Comparison of ENCODE assay signal across 16 mouse cellular contexts in the genomic region with DNA sequence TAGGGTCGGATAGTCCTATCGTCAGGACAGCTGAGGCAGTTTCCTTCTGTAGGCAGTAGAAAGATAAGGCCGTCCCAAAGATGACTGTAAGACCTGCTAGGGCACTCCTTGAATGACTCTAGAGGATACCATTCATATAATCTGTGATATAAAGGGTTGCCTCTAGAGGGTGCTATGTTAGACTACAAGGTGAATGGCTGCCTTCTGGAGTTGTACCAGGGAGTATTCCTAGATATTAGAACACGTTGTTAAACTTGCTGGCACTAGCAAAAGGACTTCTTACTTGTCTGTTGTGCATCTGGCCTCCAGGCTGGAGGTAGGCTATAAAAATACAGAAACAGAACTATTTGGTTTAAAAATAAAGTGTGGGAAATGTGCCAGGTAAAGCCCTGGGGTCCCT.
DNase-seq lines count a peak whose midpoint lies in the region; ATAC-seq and TF ChIP-seq lines count a peak whose summit lies in the region.
"Had no signal": no experiment of that assay in that cellular context is flagged by ENCODE, and none has a peak within 500 bp of the region (broad histone marks: within the 10 kb centered on the region; RNA-seq: fewer than 3 reads in every experiment).

No protein-coding gene starts in this region.

- TF ChIP-seq POLR2A in MEL (IDR thresholded peaks at IDR 0.05; ENCODE audit: control insufficient read depth in 1 of 2, insufficient read depth in 1 of 2, low read depth in 1 of 2, low read length in 2 of 2, poor library complexity in 1 of 2) = no peak

- no peak for DNase-seq in gastrocnemius, adult 2 months
- no peak for DNase-seq in gastrocnemius, adult 18-20 months (ENCODE audit: low spot score)
- no peak for DNase-seq in liver, postnatal 0 days
- peak; percentile 57 for DNase-seq in MEL (ENCODE audit: low read depth, low spot score)
- DNase-seq in forebrain, embryonic 11.5 days (ENCODE audit: low spot score) = no peak
- no peak for DNase-seq in heart, adult 11 months
- DNase-seq: adrenal gland, postnatal 14 days; kidney, adult 8-10 months; left cerebral cortex, postnatal 4 days; lung, postnatal 14 days; midbrain, embryonic 14.5 days had no signal

- TF ChIP-seq CTCF in gastrocnemius, adult 2 months (IDR thresholded peaks at IDR 0.05) = peak; percentile 48
- peak; percentile 35 for TF ChIP-seq CTCF in liver, postnatal 0 days (IDR thresholded peaks at IDR 0.05; ENCODE audit: low read depth)
- TF ChIP-seq CTCF in MEL (IDR thresholded peaks at IDR 0.05 in 2 of 3, conservative IDR thresholded peaks at IDR 0.05 in 1 of 3; ENCODE audit: control insufficient read depth in 1 of 3, insufficient read depth in 1 of 3, low read depth in 2 of 3, low read length in 3 of 3, poor library complexity in 1 of 3, severe bottlenecking in 1 of 3) = peak in 2 of 3 experiments; percentile 51 to 60; a peak in 4 of 6 replicates

- H3K4me3 ChIP-seq in gastrocnemius, adult 2 months = no peak overlapping the region
- H3K4me3 ChIP-seq in liver, postnatal 0 days (ENCODE audit: low read depth, low read length) = no peak overlapping the region
- no peak overlapping the region for H3K4me3 ChIP-seq in liver, embryonic 12.5 days
- H3K4me3 ChIP-seq in MEL (ENCODE audit: control insufficient read depth in 1 of 2, insufficient read depth in 1 of 2, low read depth in 2 of 2, low read length in 2 of 2) = no peak overlapping the region
- H3K4me3 ChIP-seq in forebrain, embryonic 11.5 days (ENCODE audit: low read depth, low read length) = no peak overlapping the region
- H3K4me3 ChIP-seq: heart, embryonic 13.5 days; hindbrain, embryonic 12.5 days; neural tube, embryonic 12.5 days had no signal

- TF ChIP-seq RAD21 in MEL (IDR thresholded peaks at IDR 0.05; ENCODE audit: low read depth, low read length) = peak; percentile 6; the same call in 1 of the 2 replicates

- no peak for TF ChIP-seq EP300 in liver, postnatal 0 days (IDR thresholded peaks at IDR 0.05; ENCODE audit: low read depth)
- no peak for TF ChIP-seq EP300 in MEL (IDR thresholded peaks at IDR 0.05; ENCODE audit: low read depth in 1 of 2, low read length in 2 of 2)

- no peak overlapping the region for H3K4me2 ChIP-seq in liver, postnatal 0 days (ENCODE audit: low read depth, low read length)
- no peak overlapping the region for H3K4me2 ChIP-seq in liver, embryonic 12.5 days
- no peak overlapping the region for H3K4me2 ChIP-seq in forebrain, embryonic 11.5 days (ENCODE audit: low read depth, low read length, severe bottlenecking)
- H3K4me2 ChIP-seq: heart, embryonic 13.5 days; hindbrain, embryonic 12.5 days; neural tube, embryonic 12.5 days had no signal

- no peaks in the 10 kb centered on the region for H3K79me2 ChIP-seq in MEL (ENCODE audit: control insufficient read depth, insufficient read depth, low read length, poor library complexity)

- no peak for ATAC-seq in liver, postnatal 0 days
- no peak for ATAC-seq in liver, embryonic 12.5 days
- peak; percentile 64 for ATAC-seq in megakaryocyte-erythroid progenitor cell, adult 5-6 weeks (replicated peaks; ENCODE audit: low FRiP score, low TSS enrichment, poor library complexity, severe bottlenecking)
- no peak for ATAC-seq in forebrain, embryonic 11.5 days (replicated peaks; ENCODE audit: low FRiP score)

- no peak overlapping the region for H3K27ac ChIP-seq in gastrocnemius, adult 2 months
- no peak overlapping the region for H3K27ac ChIP-seq in liver, postnatal 0 days (ENCODE audit: low read depth)
- H3K27ac ChIP-seq in liver, embryonic 12.5 days = no peak overlapping the region
- no peak overlapping the region for H3K27ac ChIP-seq in MEL (ENCODE audit: control insufficient read depth, low read depth, low read length)
- no peak overlapping the region for H3K27ac ChIP-seq in forebrain, embryonic 11.5 days (ENCODE audit: low read depth, low read length)
- H3K27ac ChIP-seq: heart, embryonic 13.5 days; hindbrain, embryonic 12.5 days; neural tube, embryonic 12.5 days had no signal

- H3K9ac ChIP-seq in liver, postnatal 0 days (replicated peaks) = no peak overlapping the region
- H3K9ac ChIP-seq in liver, embryonic 12.5 days = no peak overlapping the region
- H3K9ac ChIP-seq in MEL (ENCODE audit: control insufficient read depth, low read depth, low read length, poor library complexity, severe bottlenecking) = no peak overlapping the region
- H3K9ac ChIP-seq in forebrain, embryonic 11.5 days (ENCODE audit: low read length) = no peak overlapping the region
- H3K9ac ChIP-seq: heart, embryonic 13.5 days; hindbrain, embryonic 12.5 days; neural tube, embryonic 12.5 days had no signal

- no peaks in the 10 kb centered on the region for H3K4me1 ChIP-seq in liver, postnatal 0 days (ENCODE audit: insufficient read depth)
- H3K4me1 ChIP-seq in liver, embryonic 12.5 days = 0 out of 2 replicates have a peak, but pooled peaks cover 6% of the 10 kb centered on the region
- H3K4me1 ChIP-seq in MEL (ENCODE audit: control insufficient read depth in 1 of 2, insufficient read depth in 2 of 2, low read length in 2 of 2) = peaks cover 0 to 3% of the 10 kb centered on the region in 2 experiments; a peak in 1 of 4 replicates
- peaks cover 3% of the 10 kb centered on the region; the same call in 1 of the 2 replicates for H3K4me1 ChIP-seq in forebrain, embryonic 11.5 days (replicated peaks; ENCODE audit: control insufficient read depth, insufficient read depth, low read length)

- intact Hi-C loops in gastrocnemius, adult 2 months (cut with DNase I) = no loop called here

- H3K9me3 ChIP-seq in liver, postnatal 0 days (ENCODE audit: low read length) = no peaks in the 10 kb centered on the region
- H3K9me3 ChIP-seq in liver, embryonic 12.5 days (replicated peaks) = no peaks in the 10 kb centered on the region
- H3K9me3 ChIP-seq in MEL (replicated peaks; ENCODE audit: insufficient read depth, low read length) = no peaks in the 10 kb centered on the region
- H3K9me3 ChIP-seq in forebrain, embryonic 11.5 days (ENCODE audit: control insufficient read depth, low read length) = no peaks in the 10 kb centered on the region
- H3K9me3 ChIP-seq: heart, embryonic 13.5 days; hindbrain, embryonic 12.5 days; neural tube, embryonic 12.5 days had no signal

- 49% methylated on average over 4 of the region's 4 CpGs for WGBS in liver, postnatal 0 days (ENCODE audit: insufficient replicate concordance)
- WGBS in liver, embryonic 12.5 days (ENCODE audit: insufficient replicate concordance) = 27% methylated on average over 4 of the region's 4 CpGs
- 62% methylated on average over 4 of the region's 4 CpGs for WGBS in forebrain, embryonic 11.5 days

- no peaks in the 10 kb centered on the region for H3K36me3 ChIP-seq in liver, postnatal 0 days (replicated peaks; ENCODE audit: insufficient read depth, low read length)
- no peaks in the 10 kb centered on the region for H3K36me3 ChIP-seq in liver, embryonic 12.5 days
- no peaks in the 10 kb centered on the region for H3K36me3 ChIP-seq in MEL (ENCODE audit: control insufficient read depth in 1 of 2, insufficient read depth in 2 of 2, low read length in 2 of 2)
- H3K36me3 ChIP-seq in forebrain, embryonic 11.5 days (ENCODE audit: control insufficient read depth, insufficient read depth, low read length) = no peaks in the 10 kb centered on the region
- H3K36me3 ChIP-seq: heart, embryonic 13.5 days; hindbrain, embryonic 12.5 days; neural tube, embryonic 12.5 days had no signal

- no peaks in the 10 kb centered on the region for H3K27me3 ChIP-seq in liver, postnatal 0 days (ENCODE audit: insufficient read depth, low read length)
- no peaks in the 10 kb centered on the region for H3K27me3 ChIP-seq in liver, embryonic 12.5 days (replicated peaks)
- H3K27me3 ChIP-seq in MEL (ENCODE audit: control insufficient read depth in 1 of 2, insufficient read depth in 2 of 2, low read length in 2 of 2) = no peaks in the 10 kb centered on the region
- no peaks in the 10 kb centered on the region for H3K27me3 ChIP-seq in forebrain, embryonic 11.5 days (ENCODE audit: control insufficient read depth, insufficient read depth, low read length)
- H3K27me3 ChIP-seq: heart, embryonic 13.5 days; neural tube, embryonic 12.5 days had no signal

TF ChIP-seq in MEL, 35 proteins besides CTCF, POLR2A, EP300 and RAD21:
- no peak for TF ChIP-seq MXI1 (IDR thresholded peaks at IDR 0.05; ENCODE audit: low read depth, low read length)
- TF ChIP-seq GATA1 (IDR thresholded peaks at IDR 0.05; ENCODE audit: low read depth, low read length) = 0 out of 2 replicates have a peak, but pooled peaks have one; percentile 11
